Comparison of ENCODE assay signal across 8 mouse cellular contexts in genomic region chr15:82962536-82962935, GRCm38 (mm10). TPM values are rescaled to one million over a fixed set of nuclear protein-coding genes. Genes with fewer than 3 reads are reported as not detected.
DNase-seq lines count a peak whose midpoint lies in the region; ATAC-seq and TF ChIP-seq lines count a peak whose summit lies in the region.

No protein-coding gene starts in this region.

- peak; percentile 79 for DNase-seq in adrenal gland, adult 2 months
- no peak for DNase-seq in adrenal gland, postnatal 4 days (ENCODE audit: low spot score in 2 of 2)
- peak; percentile 24 for DNase-seq in testis, postnatal 14 days (ENCODE audit: low spot score)
- no peak for DNase-seq in testis, postnatal 10 days (ENCODE audit: low spot score)
- DNase-seq in kidney, postnatal 25 days: peak; percentile 45 to 74
- no peak for DNase-seq in stomach, postnatal 0 days (ENCODE audit: low spot score)
- no peak for DNase-seq in lung, postnatal 25 days (ENCODE audit: low spot score)
- no peak for DNase-seq in yolk sac, embryonic 10.5 days (ENCODE audit: low spot score)

- no peaks in the 10 kb centered on the region for H3K36me3 ChIP-seq in stomach, postnatal 0 days (ENCODE audit: control insufficient read depth, insufficient read depth, low read length)

- H3K27ac ChIP-seq in stomach, postnatal 0 days (replicated peaks): no peak overlapping the region

- no peaks in the 10 kb centered on the region; the same call in 1 of the 2 replicates for H3K27me3 ChIP-seq in stomach, postnatal 0 days (ENCODE audit: control insufficient read depth, insufficient read depth, low read length)

- no peak for TF ChIP-seq EP300 in stomach, postnatal 0 days (optimal IDR thresholded peaks at IDR 0.05)

- no peaks in the 10 kb centered on the region for H3K9me3 ChIP-seq in stomach, postnatal 0 days (ENCODE audit: control insufficient read depth, low read length)

- ATAC-seq in stomach, postnatal 0 days (ENCODE audit: low FRiP score, low TSS enrichment): no peak

- H3K4me1 ChIP-seq in stomach, postnatal 0 days (replicated peaks; ENCODE audit: control insufficient read depth, insufficient read depth): 0 out of 2 replicates have a peak, but pooled peaks cover 4% of the 10 kb centered on the region

- H3K9ac ChIP-seq in stomach, postnatal 0 days (ENCODE audit: low read length): no peak overlapping the region

- WGBS in stomach, postnatal 0 days: 55% methylated on average over 4 of the region's 4 CpGs

- H3K4me2 ChIP-seq in stomach, postnatal 0 days (replicated peaks; ENCODE audit: low read depth): peak overlapping the region; percentile 78

- TF ChIP-seq CTCF in stomach, postnatal 0 days (IDR thresholded peaks at IDR 0.05; ENCODE audit: low read depth): no peak

- peak overlapping the region; percentile 47 for H3K4me3 ChIP-seq in stomach, postnatal 0 days (ENCODE audit: low read depth, low read length)

RNA-seq across cellular contexts. Expression of gene Tcf20, which starts 25.1 kb away (rescaled TPM):
- 100 to 1,000 TPM in 1 of 2 experiments, 10 to 100 TPM in 1; 80.6 to 103 TPM for total RNA-seq in adrenal gland, adult 2 months (2021)
- polyA plus RNA-seq in adrenal gland, adult 2 months (2012; rRNA removed): 13.9 and 27.7 TPM in 2 replicates
- total RNA-seq in adrenal gland, postnatal 4 days (2021): 10 to 100 TPM; 85.4 to 98.1 TPM
- 3.6 and 3.7 TPM in 2 replicates for polyA plus RNA-seq in stomach, postnatal 0 days (2015; fragmentation: Nextera tagmentation; extraction: Ambion mirVana)

Comparison
In these comparisons a context has a peak if more than half of its experiments do, and no peak if none do; other contexts are left out.
1. DNase-seq: peak in adrenal gland, adult 2 months (single experiment), testis, postnatal 14 days (single experiment) and kidney, postnatal 25 days (2 of 2); none in adrenal gland, postnatal 4 days (0 of 2), testis, postnatal 10 days (single experiment), stomach, postnatal 0 days (single experiment), lung, postnatal 25 days (single experiment) and yolk sac, embryonic 10.5 days (single experiment).